Mouse (Mus musculus) left cerebral cortex, postnatal 25 days (tissue): ENCODE measurements around the gene Pate1. TPM values are rescaled to one million over a fixed set of nuclear protein-coding genes. Genes with fewer than 3 reads are reported as not detected.

Experiments
- DNase-seq, 2 experiments: peaks; one replicate each; pipeline ENCODE4 v3.0.0; 2022; ENCODE audit warnings: low spot score in 2 of 2, mixed read lengths in 1 of 2
- intact Hi-C: fragments of 180-260 bp; cut with DNase I; formaldehyde crosslinking; loops from one replicate; pipeline ENCODE4 v1.15.1; 2025
- total RNA-seq, 2 experiments: library from RNA; stranded (reverse); gene quantifications; 2 replicates each; pipeline ENCODE4 v1.2.3; 2021

Gene Pate1
- total RNA-seq: not detected

- intact Hi-C loops: no loop called here
- peak in 1 of 2 experiments; percentile 37 for DNase-seq
Observed at GRCm38 (mm10) chr9:35687013-35687412, at the start of gene Pate1. Gene Pate1, minus strand, starts transcription at chr9:35687390.

- DNase-seq: peak in 1 of 2 experiments; percentile 2
- intact Hi-C loops: loop anchor here (1.0 kb wide), 1 partner anchor 114 kb away; no protein-coding TSS in a partner anchor
Observed at GRCm38 (mm10) chr9:35707265-35707664, 20.1 kb upstream of the Pate1 start.

- intact Hi-C loops: no loop called here
- DNase-seq: no peak
Observed at GRCm38 (mm10) chr9:35691924-35692323, 4.7 kb upstream of the Pate1 start.

- DNase-seq: no peak
- intact Hi-C loops: no loop called here
Observed at GRCm38 (mm10) chr9:35673557-35673956, 13.6 kb downstream of the Pate1 start.

GRCm38 (mm10) chr9:35648102-35648501, 39.1 kb downstream of the Pate1 start, which contains the start of gene Pate3:
Gene Pate3, minus strand, starts transcription at chr9:35648202.
- intact Hi-C loops: no loop called here
- DNase-seq: no peak

Other genes starting within 250 kb of the Pate1 start
- gene Gm1113, start 169.1 kb downstream of the Pate1 start, total RNA-seq: not detected
- gene Ddx25, start 128.9 kb downstream of the Pate1 start, total RNA-seq: 10 to 100 TPM; 14.1 to 14.6 TPM
- 10 to 100 TPM; 12.5 to 13.3 TPM for gene Pus3, start 128.8 kb downstream of the Pate1 start, total RNA-seq
- gene Pate2, start 117.1 kb downstream of the Pate1 start, total RNA-seq: under 1 TPM; 0.55 to 0.87 TPM
- 1 to 10 TPM; 7.8 to 7.9 TPM for gene Hyls1, start 117.0 kb downstream of the Pate1 start, total RNA-seq
- not detected for gene Pate4, start 75.4 kb downstream of the Pate1 start, total RNA-seq
- gene Pate3, start 39.2 kb downstream of the Pate1 start, total RNA-seq: not detected
- gene Gm17677, start 53.7 kb upstream of the Pate1 start, total RNA-seq: not detected
- not detected for gene Gm17727, start 90.7 kb upstream of the Pate1 start, total RNA-seq
- gene Gm27235, start 102.7 kb upstream of the Pate1 start, total RNA-seq: not detected
- not detected for gene D730048I06Rik, start 102.7 kb upstream of the Pate1 start, total RNA-seq
- gene 9230110F15Rik, start 156.8 kb upstream of the Pate1 start, total RNA-seq: not detected
- gene 9230113P08Rik, start 221.0 kb upstream of the Pate1 start, total RNA-seq: not detected